Mouse (Mus musculus) cerebellum, adult 9-11 months (tissue): Measurements from ENCODE around the gene Lrp1.
A peak's percentile ranks its signal among the peaks of the same experiment; 100 is the strongest.
"Not testable (repeated sequence)": the region's sequence is repeated elsewhere in the genome, so short reads cannot be mapped to it uniquely, and the experiment has no call there.

Experiments
- DNase-seq: peaks from one replicate; pipeline ENCODE4 v3.0.0; 2022

Gene Lrp1

DNA sequence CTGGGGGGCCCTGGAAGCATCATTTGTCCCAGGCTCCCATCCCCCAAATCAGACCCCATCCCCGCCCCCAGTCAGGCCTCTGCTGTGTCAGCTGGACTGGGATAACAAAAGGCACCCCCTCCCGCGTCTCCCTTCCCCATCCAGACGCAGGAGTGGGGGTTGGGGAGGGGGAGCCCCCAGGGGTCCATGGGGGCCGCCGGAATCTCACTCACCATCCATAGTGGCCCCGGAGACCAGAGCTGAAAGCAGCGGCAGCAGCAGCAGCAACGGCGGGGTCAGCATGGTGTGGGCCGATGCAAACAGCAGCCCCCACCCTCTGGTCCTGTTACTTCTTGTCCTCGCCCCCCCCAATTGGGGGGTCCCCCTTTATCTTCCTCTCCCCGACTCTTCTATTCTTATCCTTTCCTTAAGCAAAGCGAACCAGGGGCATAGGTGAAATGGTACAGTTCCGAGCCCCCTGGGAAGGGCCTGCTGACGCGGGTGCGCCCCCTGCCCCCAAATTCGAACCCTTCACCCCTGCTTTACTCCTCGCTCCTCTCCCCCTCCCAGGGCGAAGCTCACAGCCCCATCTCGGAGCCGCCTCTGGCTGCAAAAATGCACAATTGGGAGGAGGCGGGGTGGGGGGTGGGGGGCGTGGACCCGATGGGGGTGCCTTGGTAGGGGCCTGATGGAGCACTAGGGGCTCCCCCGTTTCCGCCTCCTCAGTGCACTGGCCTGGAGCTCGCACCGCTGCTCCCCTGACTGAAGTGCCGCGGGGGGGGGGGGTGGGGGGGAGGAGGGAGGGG lies at the start of gene Lrp1:
TSS of gene Lrp1 (minus strand) at position 743 of the 785 bp plus-strand sequence.
- peak; percentile 85 for DNase-seq

DNA sequence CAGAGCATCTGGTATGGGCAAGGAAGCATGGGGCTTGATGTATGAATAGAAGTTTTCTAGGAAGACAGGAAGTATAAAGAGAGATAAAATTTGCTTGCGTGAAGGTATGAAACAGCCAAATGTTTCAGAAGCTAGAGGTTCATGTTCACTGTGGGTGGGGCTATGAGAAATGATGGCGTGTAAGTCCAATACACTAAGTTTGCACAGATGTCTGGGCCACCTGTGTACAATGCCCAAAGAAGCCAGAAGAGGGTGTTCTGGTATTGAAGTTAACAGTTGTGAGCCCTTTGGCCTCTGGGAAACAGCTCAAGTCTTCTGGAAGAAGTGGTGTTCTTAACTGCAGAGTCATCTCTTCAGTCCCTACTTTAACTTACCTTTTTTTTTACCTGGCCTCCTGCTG lies 49.2 kb upstream of the Lrp1 start:
- DNase-seq = no peak

DNA sequence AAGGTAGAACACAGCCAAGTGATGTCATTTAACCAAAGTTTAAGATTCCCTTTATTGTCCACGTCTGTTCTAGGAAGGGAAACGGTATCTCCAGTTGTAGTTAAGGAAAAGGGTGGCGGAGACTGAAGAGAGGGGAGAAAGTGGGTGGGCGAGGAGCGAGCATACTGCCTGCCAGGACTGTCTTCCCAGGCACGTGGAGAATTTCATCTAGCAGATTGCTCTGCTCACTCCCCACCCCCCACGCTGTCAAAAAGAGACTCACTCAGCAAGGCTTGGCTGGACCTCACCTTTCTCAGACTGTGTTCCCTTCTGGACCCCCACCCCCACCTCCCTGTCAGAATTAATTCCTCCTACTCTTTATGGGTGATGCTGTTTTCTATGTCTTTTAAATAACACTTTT lies 48.2 kb upstream of the Lrp1 start:
- peak; percentile 68 for DNase-seq

DNA sequence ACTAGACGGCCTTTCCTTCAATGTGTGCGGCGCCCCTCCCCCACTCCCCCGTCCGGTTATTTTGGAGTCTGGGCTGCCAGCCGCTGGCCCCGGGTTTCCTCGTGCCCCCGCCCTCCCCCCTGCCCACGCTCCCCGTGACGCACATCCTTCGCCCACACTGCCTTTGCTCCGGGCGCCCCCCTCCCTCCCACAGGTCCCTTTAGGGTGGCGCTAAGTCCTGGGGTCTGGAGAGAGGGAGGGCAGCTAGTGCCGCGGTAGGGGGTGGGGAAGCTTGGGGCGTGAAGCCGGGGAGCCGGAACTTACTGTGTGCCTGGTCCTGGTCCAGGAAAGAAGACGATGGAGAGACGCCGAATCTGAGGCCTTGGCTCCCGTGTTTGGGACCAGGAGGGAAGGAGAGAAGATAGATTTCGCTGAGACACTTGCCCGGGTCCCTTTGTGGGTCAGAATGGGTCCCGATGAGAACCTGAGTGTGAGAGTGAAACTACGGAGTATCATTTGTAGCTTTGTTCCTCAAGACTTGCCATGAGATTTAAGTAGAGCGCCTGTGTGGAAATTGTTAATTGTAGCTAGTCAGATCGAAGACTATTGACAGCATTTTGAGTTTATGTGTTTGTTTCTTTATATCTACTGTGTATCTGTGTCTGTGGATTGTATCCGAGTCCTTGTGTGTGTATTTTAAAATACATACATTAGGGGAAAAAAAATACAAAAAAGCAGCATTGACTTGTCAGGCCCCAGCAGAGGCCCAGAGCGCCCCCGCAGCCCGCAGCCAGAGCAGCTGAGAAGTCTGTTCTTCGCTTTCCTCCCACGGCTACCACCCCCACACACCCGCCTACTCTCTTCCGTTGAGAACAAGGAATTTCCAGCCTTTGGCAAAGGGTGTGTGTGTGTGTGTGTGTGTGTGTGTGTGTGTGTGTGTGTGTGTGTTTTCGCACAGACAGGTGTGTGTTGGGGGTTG lies 47.4 kb upstream of the Lrp1 start, which contains the start of gene Nab2:
TSS of gene Nab2 (minus strand) at position 476 of the 958 bp plus-strand sequence.
- peak; percentile 81 for DNase-seq

DNA sequence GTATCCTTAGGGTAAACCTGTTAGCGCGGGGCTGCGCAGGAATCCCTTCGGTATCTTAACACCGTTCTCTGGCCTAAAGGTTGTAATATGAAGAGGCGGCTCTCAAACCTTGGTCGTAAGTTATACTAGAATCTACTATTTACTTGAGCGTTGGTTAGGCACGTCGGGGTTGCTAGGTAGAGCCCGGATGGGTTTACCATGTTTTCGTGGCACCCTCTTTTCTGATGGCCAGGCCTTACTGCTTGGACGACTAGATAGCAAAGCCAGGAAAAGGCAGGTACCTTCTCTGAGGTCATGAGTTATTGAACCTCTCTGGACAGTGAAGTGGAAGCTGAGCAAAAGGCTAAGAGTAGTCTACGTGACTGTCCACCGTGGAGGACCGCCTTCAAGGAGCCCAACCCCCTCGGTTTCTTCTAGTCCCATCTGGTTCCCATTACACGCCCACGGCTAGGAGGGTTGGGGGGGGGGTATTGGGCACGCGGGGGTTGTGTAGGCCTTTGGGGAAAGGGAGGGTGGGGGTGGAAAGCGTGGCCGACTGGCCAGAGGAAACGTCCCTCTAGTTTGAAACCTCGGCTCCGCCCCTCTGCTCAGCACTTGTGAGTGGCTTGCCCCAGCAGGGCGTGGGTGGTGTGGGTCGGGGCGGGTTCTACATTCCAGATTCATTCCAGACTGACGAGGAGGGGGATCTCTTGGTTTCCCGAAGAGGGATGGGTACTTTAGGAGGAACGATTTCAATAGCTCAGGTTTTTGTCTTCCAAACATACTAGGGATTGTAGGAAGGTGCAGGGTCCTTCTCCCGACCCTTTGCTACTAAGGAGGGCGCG lies 46.5 kb upstream of the Lrp1 start:
- peak; percentile 90 for DNase-seq

DNA sequence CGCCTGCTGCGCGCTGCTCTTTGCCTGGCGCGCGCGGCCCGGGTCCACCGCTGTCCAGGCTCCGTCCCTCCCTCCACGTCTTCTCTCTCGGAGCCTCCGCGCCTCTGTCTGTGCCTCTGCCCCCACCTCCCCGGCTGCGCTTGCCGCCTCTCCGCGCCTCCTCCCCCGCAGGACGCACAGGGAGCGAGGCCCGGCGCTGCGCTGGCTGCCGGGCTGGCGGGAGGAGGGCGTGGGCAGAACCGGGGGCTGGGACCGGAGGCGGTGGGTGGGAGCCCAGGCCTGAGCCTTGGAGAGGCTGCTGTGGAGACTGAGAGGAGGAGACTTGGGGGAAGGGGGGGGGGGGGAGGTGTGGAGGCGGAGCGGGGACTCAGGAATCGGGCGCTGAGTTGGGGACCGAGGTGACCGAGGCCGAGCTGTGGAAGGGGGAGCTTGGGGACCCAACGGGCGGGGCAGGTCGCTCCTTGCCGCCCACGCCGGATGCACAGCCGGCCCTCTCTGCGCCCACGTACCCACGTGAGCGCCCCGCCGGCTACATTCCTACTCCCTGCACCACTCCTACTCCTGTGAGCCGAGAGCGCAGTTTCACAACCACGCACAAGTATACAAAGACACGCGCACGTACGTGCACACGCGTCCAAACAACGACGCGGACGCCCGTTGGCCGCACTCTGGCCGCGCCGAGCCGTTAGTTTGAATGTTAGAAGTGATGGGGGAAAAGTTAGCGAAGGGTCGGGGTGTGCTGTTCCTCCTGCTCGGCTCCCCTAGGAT lies 45.7 kb upstream of the Lrp1 start, which contains the start of gene Nemp1:
TSS of gene Nemp1 (plus strand) at position 401 of the 768 bp plus-strand sequence.
- peak; percentile 92 for DNase-seq

DNA sequence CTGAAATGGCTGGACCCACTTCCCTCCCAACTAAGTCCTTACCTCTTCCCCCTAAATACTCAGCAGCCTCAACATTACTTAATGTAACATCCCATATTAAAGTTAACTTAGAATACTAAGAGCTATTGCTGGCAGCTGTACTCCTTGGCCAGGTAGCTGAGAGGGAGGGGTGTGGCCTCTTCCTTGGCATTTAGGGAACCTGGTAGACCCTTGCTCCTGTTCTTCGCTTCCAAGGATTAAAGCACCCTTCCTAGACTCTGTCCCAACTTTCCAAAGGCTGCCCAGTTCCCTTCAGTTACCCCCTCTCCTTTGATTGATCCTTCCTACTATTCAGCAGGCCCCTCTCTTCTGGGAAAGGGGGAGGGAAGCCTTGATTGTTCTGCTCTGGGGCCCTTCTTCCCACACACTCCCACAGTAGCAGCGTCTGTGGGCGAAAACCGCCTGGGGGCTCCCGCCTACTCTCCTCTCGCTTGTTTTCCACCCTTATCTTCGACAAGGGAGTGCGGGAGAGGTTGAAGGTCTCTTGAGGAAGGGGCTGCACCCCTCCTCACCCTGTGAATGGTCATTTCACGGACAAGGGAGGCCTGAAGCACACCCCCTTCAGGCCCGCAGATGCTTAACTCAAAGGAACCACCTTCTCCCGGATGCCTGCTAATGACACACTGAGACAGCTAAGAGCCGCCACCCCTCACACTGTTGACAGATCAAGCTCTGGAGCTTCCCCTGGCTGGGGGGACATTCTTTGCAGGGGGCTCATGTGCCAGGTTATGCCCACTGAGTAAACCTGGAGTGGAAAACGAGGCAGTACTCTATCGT lies 44.6 kb upstream of the Lrp1 start:
- DNase-seq = peak; percentile 69

DNA sequence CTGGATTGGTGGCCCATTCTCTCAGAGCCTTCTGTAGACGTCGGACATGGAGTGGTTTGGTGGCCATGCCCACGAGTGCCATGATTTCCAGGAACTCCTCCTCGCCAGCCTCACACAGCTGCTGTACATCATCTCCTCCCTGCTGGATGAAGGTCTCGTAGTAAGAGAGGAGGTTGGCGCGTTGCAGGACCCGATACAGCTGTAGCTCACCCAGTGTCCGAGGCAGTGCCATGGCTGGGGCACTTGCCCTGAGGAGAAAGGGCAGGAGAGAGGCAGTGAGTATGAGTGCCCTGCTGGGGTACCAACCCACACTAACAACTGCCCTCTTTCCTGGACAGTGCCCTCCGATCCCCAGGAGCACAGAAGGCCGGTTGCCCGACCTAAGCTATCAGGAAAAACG lies 43.9 kb upstream of the Lrp1 start:
- no peak for DNase-seq

DNA sequence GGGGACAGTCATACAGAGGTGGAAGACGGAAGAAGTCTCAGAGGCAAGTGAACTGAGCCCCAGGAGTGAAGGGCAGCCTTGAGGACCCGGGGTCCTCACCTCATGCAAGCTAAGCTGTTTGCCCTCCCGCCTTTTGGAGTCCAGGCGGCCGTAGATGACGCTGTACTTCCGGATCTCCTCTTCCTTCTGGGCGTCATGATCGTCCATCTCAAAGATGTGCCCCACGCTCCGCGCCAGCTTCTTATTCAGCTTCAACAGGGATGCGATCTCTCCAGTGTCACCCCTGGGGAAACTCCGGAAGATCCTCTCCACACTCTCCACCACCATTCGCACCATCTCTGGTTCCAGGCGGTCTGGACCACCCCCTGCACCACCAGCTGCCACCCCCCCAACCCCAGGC lies 43.2 kb upstream of the Lrp1 start:
- DNase-seq = no peak

DNA sequence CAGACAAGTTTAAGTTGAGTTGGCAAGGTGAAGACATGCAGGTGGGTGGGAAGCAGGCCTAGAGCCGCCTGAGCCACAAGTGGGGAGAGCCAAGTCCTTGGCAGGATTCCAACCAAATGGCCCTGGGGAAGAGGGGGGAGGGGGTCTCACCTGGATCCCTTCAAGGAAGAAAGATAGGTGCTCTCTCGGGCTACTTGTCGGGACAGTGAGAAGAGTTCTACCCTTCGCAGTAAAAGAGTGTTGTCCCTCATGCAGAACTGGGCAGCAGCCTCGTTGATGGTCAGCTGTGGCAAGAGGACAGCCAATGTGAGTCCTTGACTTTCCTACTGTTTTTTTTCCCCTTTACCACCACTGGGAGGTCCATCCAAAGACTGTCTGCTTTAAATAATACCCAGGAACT lies 42.6 kb upstream of the Lrp1 start:
- peak; percentile 63 for DNase-seq

DNA sequence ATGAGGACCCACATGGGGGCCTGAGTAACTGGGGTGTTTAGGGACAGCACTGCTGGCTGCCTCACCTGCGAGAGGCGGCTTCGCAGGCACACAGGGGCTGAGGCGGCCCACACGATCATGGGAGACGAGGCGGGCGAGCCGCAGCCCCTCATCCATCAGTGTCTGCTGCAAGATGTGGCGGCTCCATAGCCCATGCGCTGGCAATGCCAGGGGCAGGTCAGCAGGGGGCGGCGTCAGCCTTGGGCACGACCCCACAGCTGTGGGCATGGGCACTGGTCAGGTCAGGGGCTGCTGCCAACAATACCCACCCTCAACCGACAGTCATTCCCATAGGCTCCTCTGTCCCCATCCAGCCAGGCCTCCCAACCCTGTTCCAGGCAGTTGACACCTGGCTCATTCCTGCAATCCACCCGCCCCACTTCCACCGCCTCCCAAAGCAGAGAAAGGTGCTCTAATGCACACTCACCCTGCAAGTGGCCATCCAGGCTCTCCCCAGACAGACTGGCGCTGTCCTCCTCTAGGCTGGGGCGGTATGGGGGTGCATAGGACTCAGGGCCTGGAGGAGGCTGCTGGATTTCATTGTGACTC lies 41.8 kb upstream of the Lrp1 start:
- DNase-seq = peak; percentile 76

DNA sequence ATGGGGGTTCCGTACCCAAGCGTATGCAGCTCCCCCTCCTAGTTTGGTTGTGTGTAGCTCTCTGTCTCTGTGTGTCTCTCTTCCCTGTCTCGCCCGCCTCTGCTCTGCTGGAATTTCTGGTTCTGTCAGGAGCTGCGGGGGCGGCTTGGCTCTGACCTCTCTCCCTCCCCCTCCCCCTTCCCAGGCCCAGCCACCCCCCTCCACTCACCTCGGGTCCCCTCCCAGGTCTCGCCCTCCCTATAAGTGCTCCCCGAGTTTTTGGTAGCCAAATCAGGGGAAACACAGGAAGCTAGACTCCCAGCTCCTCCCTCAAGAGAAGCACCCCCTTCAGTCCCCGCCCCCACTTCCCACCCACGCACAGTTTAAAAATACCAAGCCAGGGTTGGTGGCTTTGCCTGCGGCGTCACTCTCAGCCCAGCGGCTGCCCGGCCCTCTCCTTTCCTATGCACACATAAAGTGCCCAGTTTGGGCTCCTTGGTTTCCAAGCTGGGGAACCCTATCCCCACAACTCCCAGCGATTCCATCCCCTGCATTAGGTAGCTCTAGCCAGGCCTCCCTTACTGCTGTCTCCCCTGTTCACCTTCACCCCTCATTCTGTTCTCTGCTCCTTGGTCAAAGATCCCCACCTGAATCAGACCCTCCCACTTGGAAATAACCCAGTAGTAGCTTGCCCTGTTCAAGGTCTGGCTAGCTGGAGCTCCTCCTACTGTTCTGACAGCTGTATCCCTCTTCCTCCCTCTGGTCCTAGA lies 41.1 kb upstream of the Lrp1 start:
- peak; percentile 78 for DNase-seq

DNA sequence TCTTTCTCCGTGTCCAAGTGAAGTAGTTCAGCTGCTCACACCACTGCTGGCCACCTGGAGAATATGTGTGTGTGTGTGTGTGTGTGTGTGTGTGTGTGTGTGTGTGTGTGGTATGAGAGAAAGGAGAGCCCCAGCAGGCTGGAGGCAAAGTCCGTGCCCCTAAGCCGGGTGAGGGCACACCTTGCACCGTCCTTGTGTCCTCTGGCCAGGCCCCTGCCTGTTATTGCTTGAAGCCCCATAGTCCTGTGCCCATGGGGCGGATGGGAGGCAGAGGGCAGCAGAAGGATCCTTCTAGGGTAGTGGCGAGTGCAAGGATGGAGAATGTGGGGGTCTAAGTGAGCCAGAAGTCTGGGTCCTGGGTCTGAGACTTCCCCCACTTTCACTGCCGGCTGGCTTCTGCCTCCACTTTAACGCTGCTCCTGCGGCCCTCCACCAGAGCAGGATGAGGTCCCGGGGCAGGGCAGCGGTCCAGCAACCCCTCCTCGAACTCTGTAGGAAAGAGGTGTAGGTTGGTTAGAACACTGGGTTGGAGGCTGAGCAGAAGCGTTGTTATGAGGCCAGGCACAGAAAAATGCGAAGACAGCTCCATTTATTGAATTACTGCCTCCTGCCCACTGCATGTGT lies 40.5 kb upstream of the Lrp1 start:
- DNase-seq = no peak

DNA sequence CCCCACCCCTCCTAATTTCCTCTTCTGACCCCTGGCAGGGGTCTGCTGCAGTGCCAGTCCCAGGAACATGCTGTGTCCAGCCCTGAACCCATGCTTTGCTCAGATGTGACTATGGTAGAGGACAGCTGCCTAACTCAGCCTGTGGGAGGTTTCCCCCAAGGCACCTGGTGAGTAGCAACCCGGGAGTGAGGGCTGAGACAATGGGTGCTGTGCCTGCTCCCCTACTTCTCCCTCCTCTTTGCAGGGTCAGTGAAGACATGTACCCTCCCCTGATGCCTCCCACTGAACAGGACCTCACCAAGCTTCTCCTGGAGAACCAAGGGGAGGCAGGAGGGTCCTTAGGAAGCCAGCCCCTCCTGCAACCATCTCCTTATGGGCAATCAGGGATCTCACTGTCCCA lies 38.6 kb upstream of the Lrp1 start:
- DNase-seq = no peak

DNA sequence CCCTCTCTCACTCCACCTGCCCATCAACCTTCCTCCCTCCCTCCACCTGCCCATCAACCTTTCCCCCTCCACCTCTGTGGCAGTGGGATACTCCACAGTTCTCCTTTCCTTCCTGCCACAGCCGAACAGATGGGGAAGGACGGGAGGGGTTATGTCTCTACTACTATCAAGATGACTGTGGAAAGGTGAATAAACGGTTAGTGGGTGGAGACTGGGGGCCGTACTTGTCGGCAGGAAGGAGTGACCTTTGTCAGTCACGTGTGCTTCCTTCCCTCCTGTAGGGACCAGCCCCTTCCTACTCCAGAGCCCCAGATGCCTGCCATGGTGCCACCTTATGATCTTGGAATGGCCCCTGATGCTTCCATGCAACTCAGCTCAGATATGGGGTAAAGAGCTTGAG lies 37.1 kb upstream of the Lrp1 start:
- no peak for DNase-seq

DNA sequence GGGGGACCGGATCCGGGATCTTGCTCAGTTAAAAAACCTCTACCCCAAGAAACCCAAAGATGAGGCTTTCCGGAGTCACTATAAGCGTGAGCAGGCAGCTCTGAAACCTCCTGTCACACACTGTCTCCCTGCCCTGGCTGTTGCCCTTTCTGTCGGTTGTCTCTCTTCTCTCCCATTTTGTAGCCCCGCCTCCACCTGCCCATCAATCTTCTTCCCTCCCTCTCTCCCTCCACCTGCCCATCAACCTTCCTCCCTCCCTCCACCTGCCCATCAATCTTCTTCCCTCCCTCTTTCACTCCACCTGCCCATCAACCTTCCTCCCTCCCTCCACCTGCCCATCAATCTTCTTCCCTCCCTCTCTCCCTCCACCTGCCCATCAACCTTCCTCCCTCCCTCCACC lies 36.7 kb upstream of the Lrp1 start:
- not testable (repeated sequence) for DNase-seq

DNA sequence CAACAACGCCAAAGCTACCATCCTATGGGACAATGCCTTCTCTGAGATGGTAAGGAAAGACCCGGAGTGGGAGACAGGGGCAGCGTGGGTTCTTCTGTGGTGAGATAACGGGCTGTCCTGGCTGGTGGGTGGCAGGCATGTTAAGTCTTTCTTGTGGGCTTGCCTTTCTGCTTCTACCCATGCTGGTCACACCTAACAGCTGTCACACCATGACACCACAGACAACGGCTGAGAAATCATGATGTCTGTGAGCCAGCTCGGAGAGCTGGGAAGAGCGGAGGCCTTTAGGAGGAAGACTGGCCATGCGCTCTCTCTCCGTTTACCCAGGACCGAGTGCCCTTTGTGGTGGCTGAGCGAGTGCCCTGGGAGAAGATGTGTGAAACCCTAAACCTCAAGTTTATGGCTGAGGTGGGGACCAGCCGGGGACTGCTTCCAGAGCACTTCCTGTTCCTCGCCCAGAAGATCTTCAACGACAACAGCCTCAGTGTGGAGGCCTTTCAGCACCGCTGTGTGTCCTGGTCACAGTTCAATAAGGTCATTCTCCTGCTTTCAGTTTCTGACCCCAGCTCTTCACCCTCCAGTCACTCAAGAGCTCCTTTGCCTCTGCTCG lies 34.1 kb upstream of the Lrp1 start:
- no peak for DNase-seq

DNA sequence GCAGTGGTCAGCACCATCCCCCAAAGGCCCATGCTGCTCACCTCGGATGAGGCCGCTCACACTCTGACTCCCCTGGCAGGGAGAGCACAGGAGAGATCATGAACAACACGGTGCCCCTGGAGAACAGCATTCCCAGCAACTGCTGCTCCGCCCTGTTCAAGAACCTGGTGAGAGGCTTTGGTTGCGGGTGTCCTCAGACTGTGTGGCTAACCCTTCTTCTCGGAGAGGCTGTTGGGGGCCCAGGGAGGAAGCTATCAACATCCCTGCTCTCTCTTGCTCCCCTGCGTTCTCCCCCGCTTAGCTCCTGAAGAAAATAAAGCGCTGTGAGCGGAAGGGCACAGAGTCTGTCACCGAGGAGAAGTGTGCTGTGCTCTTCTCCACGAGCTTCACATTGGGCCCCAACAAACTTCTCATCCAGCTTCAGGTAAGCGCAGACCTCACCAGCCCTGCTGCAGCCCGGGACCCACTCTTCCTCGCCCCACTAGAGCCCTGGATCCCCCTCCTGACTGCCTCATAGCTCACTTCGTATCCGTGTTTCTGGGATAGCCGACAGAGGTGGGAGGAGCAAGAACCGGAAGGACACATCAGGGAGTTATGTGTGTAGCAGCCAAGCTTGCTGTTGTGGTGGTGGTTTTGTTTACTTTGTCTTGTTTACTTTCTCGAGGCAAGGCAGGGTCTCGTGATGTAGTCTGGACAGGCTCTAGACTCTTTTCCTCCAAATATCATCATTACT lies 32.1 kb upstream of the Lrp1 start:
- no peak for DNase-seq
